Mouse (Mus musculus) stomach, postnatal 0 days (tissue): ENCODE measurements around the gene Gna14. TPM values are rescaled to one million over a fixed set of nuclear protein-coding genes. Genes with fewer than 3 reads are reported as not detected.
A peak's percentile ranks its signal among the peaks of the same experiment; 100 is the strongest.

Experiments
- ATAC-seq: fragments of 200-750 bp; cut with Nextera tagmentation; 2 replicates; pipeline ENCODE4 v1.8.0; 2017; ENCODE audit not compliant: low FRiP score, low TSS enrichment
- DNase-seq: peaks from one replicate; pipeline ENCODE4 v3.0.0-alpha.2; 2016; ENCODE audit warnings: low spot score
- H3K27ac ChIP-seq: fragments of 300-500 bp; sonication (generic); replicated peaks from 2 replicates; pipeline ENCODE4 v1.5.1; 2014; ENCODE audit warnings: mild to moderate bottlenecking, control low read depth
- H3K27me3 ChIP-seq: fragments of 300-500 bp; sonication (generic); 2 replicates; pipeline ENCODE4 v1.6.1; 2014; ENCODE audit warnings: low read length; ENCODE audit not compliant: control insufficient read depth, insufficient read depth
- H3K36me3 ChIP-seq: fragments of 300-500 bp; sonication (generic); 2 replicates; pipeline ENCODE4 v1.6.1; 2014; ENCODE audit warnings: low read length, mixed read lengths; ENCODE audit not compliant: control insufficient read depth, insufficient read depth
- H3K4me1 ChIP-seq: fragments of 300-500 bp; sonication (generic); replicated peaks from 2 replicates; pipeline ENCODE4 v1.6.1; 2014; ENCODE audit warnings: antibody characterized with exemption; ENCODE audit not compliant: control insufficient read depth, insufficient read depth
- H3K4me2 ChIP-seq: fragments of 300-500 bp; sonication (generic); replicated peaks from 2 replicates; pipeline ENCODE4 v1.6.1; 2014; ENCODE audit warnings: low read depth, mild to moderate bottlenecking, control low read depth, moderate library complexity
- H3K4me3 ChIP-seq: fragments of 300-500 bp; sonication (generic); 2 replicates; pipeline ENCODE4 v1.5.1; 2014; ENCODE audit warnings: low read depth, low read length, control low read depth
- H3K9ac ChIP-seq: fragments of 300-500 bp; sonication (generic); 2 replicates; pipeline ENCODE4 v1.6.1; 2014; ENCODE audit warnings: mild to moderate bottlenecking, low read length, control low read depth, mixed read lengths
- H3K9me3 ChIP-seq: fragments of 300-500 bp; sonication (generic); 2 replicates; pipeline ENCODE4 v1.6.1; 2016; ENCODE audit warnings: low read length; ENCODE audit not compliant: control insufficient read depth
- CTCF ChIP-seq: IDR thresholded peaks from 2 replicates; pipeline ENCODE4 v1.5.1; 2016; ENCODE audit warnings: antibody characterized with exemption, low read depth, mild to moderate bottlenecking, moderate library complexity
- EP300 ChIP-seq: optimal IDR thresholded peaks from 2 replicates; pipeline ENCODE3; 2016; ENCODE audit warnings: antibody characterized with exemption
- WGBS: fragments of 180-500 bp; shearing (Covaris S2); extraction: QIAGEN DNeasy Blood & Tissue Kit; methylation state at CpG from one replicate; pipeline ENCODE4 v1.1.7; 2014; 5-methylcytosine and 5-hydroxymethylcytosine counted together
- polyA plus RNA-seq: library from polyadenylated mRNA; unstranded; fragments of >200 nt; fragmentation: Nextera tagmentation; extraction: Ambion mirVana; gene quantifications from 2 replicates; pipeline ENCODE4 v1.2.1, GENCODE M21; 2015

The Gna14 gene
- polyA plus RNA-seq, 1 experiment from 2014 or later = 11.7 TPM

DNA sequence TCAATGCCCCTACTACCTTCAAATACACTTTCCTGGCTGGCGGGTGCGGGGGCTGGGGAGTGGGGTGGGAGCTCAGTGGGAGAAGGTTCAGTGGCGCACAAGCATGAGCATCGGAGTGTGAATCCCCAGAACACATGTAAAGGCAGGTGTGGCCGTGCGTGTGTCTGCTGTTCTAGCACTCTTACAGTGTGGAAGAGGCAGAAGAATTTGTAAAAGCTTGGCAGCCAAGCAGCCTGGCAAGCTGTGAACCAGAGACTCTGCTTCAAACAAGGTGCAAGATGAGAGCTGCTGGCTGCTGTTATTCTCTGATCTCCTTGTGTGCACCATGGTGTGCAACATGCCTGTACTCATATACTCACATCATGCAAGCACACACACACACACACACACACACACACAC lies 11.1 kb downstream of the Gna14 start:
- no peak overlapping the region for H3K27ac ChIP-seq
- no peak overlapping the region for H3K4me3 ChIP-seq
- 0 out of 2 replicates have a peak, but pooled peaks cover 4% of the 10 kb centered on the region for H3K4me1 ChIP-seq
- 87% methylated on average over 6 of the region's 6 CpGs for WGBS
- TF ChIP-seq CTCF = no peak
- TF ChIP-seq EP300 = no peak
- H3K36me3 ChIP-seq = no peaks in the 10 kb centered on the region
- no peaks in the 10 kb centered on the region for H3K9me3 ChIP-seq
- H3K9ac ChIP-seq = no peak overlapping the region
- no peak for ATAC-seq
- no peak for DNase-seq
- H3K4me2 ChIP-seq = no peak overlapping the region
- H3K27me3 ChIP-seq = no peaks in the 10 kb centered on the region

DNA sequence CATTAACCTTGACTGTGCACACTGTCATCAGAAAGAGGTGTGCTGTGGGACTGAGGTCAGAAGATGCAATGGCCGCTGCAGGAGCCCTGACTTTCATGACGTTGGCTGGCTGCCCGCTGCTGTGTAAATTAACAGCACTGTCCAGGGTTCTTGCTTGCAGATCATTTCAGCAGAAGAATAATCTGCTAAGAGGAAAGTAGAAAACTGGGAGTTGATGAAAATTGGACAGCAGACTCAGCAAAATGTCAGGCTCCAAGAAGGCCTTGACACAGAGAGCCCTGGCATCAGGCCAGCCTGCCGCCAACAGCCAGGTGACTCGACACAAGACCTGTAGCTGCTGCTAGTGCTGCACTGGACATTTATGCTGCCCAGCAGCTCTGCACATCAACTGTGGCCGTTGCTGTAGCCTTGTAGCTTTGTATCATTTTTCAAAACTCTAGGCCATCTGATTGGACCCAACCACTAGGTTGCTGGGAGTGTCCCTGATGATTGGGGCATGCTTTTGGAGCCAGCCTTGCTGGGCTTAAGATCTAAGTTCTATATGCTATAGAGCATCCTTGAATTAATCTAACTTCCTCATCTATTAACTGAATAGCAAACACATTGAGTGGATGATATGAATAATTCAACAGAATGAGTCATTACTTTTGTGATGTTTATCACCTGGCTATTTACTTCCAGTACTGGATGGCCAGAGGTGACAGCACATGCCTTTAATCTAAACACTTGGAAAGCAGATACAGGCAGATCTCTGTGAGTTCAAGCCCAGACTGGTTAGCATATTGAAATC lies 12.5 kb downstream of the Gna14 start:
- no peak overlapping the region for H3K27ac ChIP-seq
- no peak overlapping the region for H3K4me2 ChIP-seq
- DNase-seq = peak; percentile 47
- 0 out of 2 replicates have a peak, but pooled peaks cover 4% of the 10 kb centered on the region for H3K4me1 ChIP-seq
- H3K9me3 ChIP-seq = no peaks in the 10 kb centered on the region
- TF ChIP-seq CTCF = no peak
- TF ChIP-seq EP300 = no peak
- no peaks in the 10 kb centered on the region for H3K27me3 ChIP-seq
- no peaks in the 10 kb centered on the region for H3K36me3 ChIP-seq
- no peak overlapping the region for H3K9ac ChIP-seq
- 0 out of 2 replicates have a peak, but pooled peaks have one; percentile 54 for ATAC-seq
- WGBS = 40% methylated on average over 6 of the region's 6 CpGs
- no peak overlapping the region for H3K4me3 ChIP-seq

DNA sequence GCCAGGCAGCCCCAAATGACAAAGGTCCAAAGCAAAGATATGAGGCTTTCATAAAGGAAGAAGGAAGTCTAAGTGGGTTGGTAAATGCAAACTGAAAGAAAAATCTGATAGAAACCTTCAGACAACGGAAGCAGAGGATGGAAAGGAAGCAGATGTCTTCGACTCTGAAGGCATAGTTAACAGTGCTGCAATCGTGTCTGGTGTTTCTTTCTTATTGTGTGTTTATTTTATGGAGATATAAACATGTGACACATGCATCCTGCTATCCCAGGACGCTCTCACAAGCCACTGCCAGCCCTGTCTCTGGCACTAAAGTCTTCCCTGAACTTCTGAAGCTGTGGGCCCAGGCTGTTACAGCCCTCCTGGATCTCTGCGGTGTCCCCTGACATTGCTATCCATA lies 13.2 kb downstream of the Gna14 start:
- ATAC-seq (no peak), DNase-seq (no peak)
- 52% methylated on average over 5 of the region's 5 CpGs for whole genome bisulfite sequencing
- no peak for TF ChIP-seq EP300
- TF ChIP-seq CTCF = no peak
- Histone ChIP-seq H3K27ac (no peak overlapping the region), H3K4me2 (no peak overlapping the region), H3K9ac (no peak overlapping the region), H3K4me3 (no peak overlapping the region), H3K4me1 (0 out of 2 replicates have a peak, but pooled peaks cover 4% of the 10 kb centered on the region), H3K9me3 (no peaks in the 10 kb centered on the region), H3K27me3 (no peaks in the 10 kb centered on the region), H3K36me3 (no peaks in the 10 kb centered on the region)

DNA sequence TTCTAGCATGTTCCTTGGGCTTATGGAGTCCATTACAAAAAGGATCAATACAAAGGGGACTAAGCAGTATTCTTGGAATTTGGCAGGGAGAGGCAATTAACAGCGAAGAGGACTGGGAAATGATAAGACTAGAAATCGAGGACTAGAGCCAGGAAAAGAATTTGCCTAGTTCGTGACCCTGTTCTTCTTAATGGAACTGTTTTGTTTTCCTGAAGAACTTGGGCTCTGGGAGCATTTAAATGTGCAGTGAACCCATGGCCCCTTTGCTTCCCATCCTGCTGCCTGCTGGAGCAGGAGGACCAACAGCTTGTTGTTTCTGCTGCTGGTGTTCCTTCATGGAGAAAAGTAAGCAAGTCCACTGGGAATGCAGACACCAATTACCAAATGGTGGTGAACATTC lies 15.3 kb downstream of the Gna14 start:
- Histone ChIP-seq H3K4me3 (no peak overlapping the region), H3K4me1 (0 out of 2 replicates have a peak, but pooled peaks cover 4% of the 10 kb centered on the region), H3K9me3 (no peaks in the 10 kb centered on the region), H3K4me2 (no peak overlapping the region), H3K9ac (no peak overlapping the region), H3K27ac (no peak overlapping the region), H3K36me3 (no peaks in the 10 kb centered on the region), H3K27me3 (no peaks in the 10 kb centered on the region)
- 21% methylated on average over 3 of the region's 3 CpGs for WGBS
- no peak for DNase-seq
- TF ChIP-seq EP300 = no peak
- TF ChIP-seq CTCF = no peak
- no peak for ATAC-seq

DNA sequence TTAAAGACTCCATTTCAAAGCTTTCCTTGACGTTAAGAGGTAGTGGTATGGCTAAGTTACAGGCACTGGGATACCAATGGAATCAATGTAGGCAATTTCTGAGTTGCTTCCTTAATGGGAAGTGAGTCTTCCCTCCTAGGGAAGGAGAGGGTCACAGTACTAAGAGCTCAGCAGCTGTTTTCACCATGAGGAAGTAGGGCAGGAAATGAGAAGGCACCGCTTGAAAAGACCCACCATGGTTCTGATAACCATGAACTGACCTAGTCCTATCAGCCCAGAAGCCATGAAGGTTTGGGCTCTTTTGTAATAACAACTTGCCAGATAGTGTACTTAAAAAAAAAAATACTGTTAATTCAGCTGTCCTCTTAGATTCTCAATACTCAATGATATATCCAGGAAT lies 20.6 kb downstream of the Gna14 start:
- no peak overlapping the region for H3K4me2 ChIP-seq
- WGBS = 60% methylated on average over 2 of the region's 2 CpGs

DNA sequence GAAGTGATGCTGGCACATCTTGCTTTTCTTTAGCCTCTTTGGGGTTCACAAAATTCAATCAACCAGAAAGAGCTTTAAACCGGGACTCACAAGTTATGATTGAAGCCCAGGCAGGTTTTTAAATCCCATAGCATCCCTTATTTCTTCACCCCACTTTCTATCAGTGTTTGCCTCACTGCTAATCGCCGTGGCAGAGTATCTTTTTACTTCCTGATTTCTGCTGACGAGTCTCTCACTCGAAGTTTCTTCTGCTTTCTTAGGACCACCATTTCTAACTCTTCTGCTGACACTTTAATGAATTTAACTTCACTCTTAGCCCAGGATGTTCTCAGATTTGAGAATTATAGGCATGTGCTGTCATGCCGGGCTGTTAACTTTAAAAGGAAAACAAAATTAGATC lies 21.6 kb downstream of the Gna14 start:
- H3K27me3 ChIP-seq = no peaks in the 10 kb centered on the region
- H3K9me3 ChIP-seq = no peaks in the 10 kb centered on the region
- H3K4me1 ChIP-seq = no peaks in the 10 kb centered on the region
- H3K9ac ChIP-seq = no peak overlapping the region
- H3K4me3 ChIP-seq = no peak overlapping the region
- WGBS = 81% methylated on average over 6 of the region's 6 CpGs
- no peak overlapping the region for H3K4me2 ChIP-seq
- TF ChIP-seq EP300 (no peak), CTCF (no peak)
- H3K36me3 ChIP-seq = no peaks in the 10 kb centered on the region
- H3K27ac ChIP-seq = no peak overlapping the region
- DNase-seq (no peak), ATAC-seq (no peak)

More for the DNA sequence above, 20.6 kb downstream of the Gna14 start:
- H3K4me1 ChIP-seq = no peaks in the 10 kb centered on the region
- H3K27ac ChIP-seq = no peak overlapping the region
- no peak overlapping the region for H3K9ac ChIP-seq
- TF ChIP-seq EP300 (no peak), CTCF (no peak)
- no peak overlapping the region for H3K4me3 ChIP-seq
- no peak for ATAC-seq
- no peaks in the 10 kb centered on the region for H3K27me3 ChIP-seq
- no peak for DNase-seq
- H3K9me3 ChIP-seq = no peaks in the 10 kb centered on the region
- no peaks in the 10 kb centered on the region for H3K36me3 ChIP-seq
